Mouse (Mus musculus) limb, embryonic 14.5 days (tissue): ENCODE measurements around the gene Atf6. TPM values are rescaled to one million over a fixed set of nuclear protein-coding genes. Genes with fewer than 3 reads are reported as not detected.
A peak's percentile ranks its signal among the peaks of the same experiment; 100 is the strongest.

Experiments used
- ATAC-seq: fragments of 200-750 bp; cut with Nextera tagmentation; 2 replicates; pipeline ENCODE4 v1.8.0; 2017; ENCODE audit warnings: low read depth, moderate number of reproducible peaks, moderate TSS enrichment; ENCODE audit not compliant: low FRiP score
- DNase-seq: peaks from one replicate; pipeline ENCODE4 v3.0.0-alpha.2; 2015; ENCODE audit warnings: low spot score
- H3K27ac ChIP-seq: fragments of 300-500 bp; sonication (generic); replicated peaks from 2 replicates; pipeline ENCODE4 v1.5.1; 2014; ENCODE audit warnings: low read depth, mild to moderate bottlenecking, low read length, moderate library complexity, mixed read lengths
- H3K27me3 ChIP-seq: fragments of 300-500 bp; sonication (generic); 2 replicates; pipeline ENCODE4 v1.6.1; 2014; ENCODE audit warnings: low read length, mixed read lengths; ENCODE audit not compliant: control insufficient read depth, insufficient read depth
- H3K36me3 ChIP-seq: fragments of 300-500 bp; sonication (generic); 2 replicates; pipeline ENCODE4 v1.6.1; 2014; ENCODE audit warnings: mild to moderate bottlenecking, low read length, moderate library complexity, mixed read lengths; ENCODE audit not compliant: control insufficient read depth, insufficient read depth
- H3K4me1 ChIP-seq: fragments of 300-500 bp; sonication (generic); 2 replicates; pipeline ENCODE4 v1.6.1; 2014; ENCODE audit warnings: antibody characterized with exemption, low read length, mixed read lengths; ENCODE audit not compliant: control insufficient read depth, insufficient read depth
- H3K4me2 ChIP-seq: fragments of 300-500 bp; sonication (generic); replicated peaks from 2 replicates; pipeline ENCODE4 v1.6.1; 2014; ENCODE audit warnings: low read depth, mild to moderate bottlenecking, low read length, moderate library complexity; ENCODE audit not compliant: severe bottlenecking
- H3K4me3 ChIP-seq: fragments of 300-500 bp; sonication (generic); replicated peaks from 2 replicates; pipeline ENCODE4 v1.5.1; 2014; ENCODE audit warnings: low read length
- H3K9ac ChIP-seq: fragments of 300-500 bp; sonication (generic); 2 replicates; pipeline ENCODE4 v1.6.1; 2014; ENCODE audit warnings: mild to moderate bottlenecking, low read depth, low read length, moderate library complexity; ENCODE audit not compliant: severe bottlenecking
- H3K9me3 ChIP-seq: fragments of 300-500 bp; sonication (generic); 2 replicates; pipeline ENCODE4 v1.6.1; 2016; ENCODE audit warnings: low read length; ENCODE audit not compliant: control insufficient read depth
- POLR2A ChIP-seq: fragments of 200-500 bp; IDR thresholded peaks from 2 replicates; pipeline ENCODE4 v1.8.0; 2012; ENCODE audit warnings: inconsistent platforms, mild to moderate bottlenecking, moderate library complexity, borderline replicate concordance; ENCODE audit not compliant: insufficient read depth, insufficient read length; ENCODE audit errors: extremely low read depth
- WGBS: fragments of 180-500 bp; shearing (Covaris S2); extraction: QIAGEN DNeasy Blood & Tissue Kit; methylation state at CpG from one replicate; pipeline ENCODE4 v1.1.7; 2014; 5-methylcytosine and 5-hydroxymethylcytosine counted together
- polyA plus RNA-seq, 2 experiments: library from polyadenylated mRNA; depleted of rRNA in 1 of 2; stranded (reverse) in 1 of 2; unstranded in 1 of 2; fragments of >200 nt; fragmentation: Nextera tagmentation in 1 of 2; extraction: Ambion mirVana in 1 of 2; gene quantifications; 2 replicates each; pipeline versions ENCODE4 v1.2.1 to v1.2.3; 2012 to 2014

The Atf6 gene
- polyA plus RNA-seq, 2 experiments = 8.9 to 9.1 TPM

- Histone ChIP-seq H3K9me3 (no peaks in the 10 kb centered on the region), H3K4me1 (peaks cover 7% of the 10 kb centered on the region; the same call in 1 of the 2 replicates), H3K4me2 (peak overlapping the region; percentile 91), H3K27ac (no peak overlapping the region), H3K9ac (peak overlapping the region; percentile 44; the same call in 1 of the 2 replicates), H3K4me3 (peak overlapping the region; percentile 48), H3K36me3 (no peaks in the 10 kb centered on the region), H3K27me3 (peaks cover 33% of the 10 kb centered on the region)
- DNase-seq (peak; percentile 6), ATAC-seq (peak; percentile 47; the same call in 1 of the 2 replicates)
- 1% methylated on average over 62 of the region's 71 CpGs for WGBS
- TF ChIP-seq POLR2A = no peak
These were observed 40.1 kb upstream of the Atf6 start for GRCm38 (mm10) chr1:170907456-170908191.

- H3K4me1 ChIP-seq = peaks cover 7% of the 10 kb centered on the region; the same call in 1 of the 2 replicates
- TF ChIP-seq POLR2A = no peak
- peak overlapping the region; percentile 91 for H3K4me2 ChIP-seq
- ATAC-seq (no peak), DNase-seq (no peak)
- no peaks in the 10 kb centered on the region for H3K36me3 ChIP-seq
- no peaks in the 10 kb centered on the region for H3K9me3 ChIP-seq
- 0 out of 2 replicates have a peak overlapping the region, but pooled peaks have one; percentile 44 for H3K9ac ChIP-seq
- 23% methylated on average over 11 of the region's 11 CpGs for WGBS
- no peak overlapping the region for H3K27ac ChIP-seq
- peak overlapping the region; percentile 48 for H3K4me3 ChIP-seq
- H3K27me3 ChIP-seq = peaks cover 33% of the 10 kb centered on the region
These were observed 39.5 kb upstream of the Atf6 start for GRCm38 (mm10) chr1:170907111-170907455.

GRCm38 (mm10) chr1:170903485-170903884 is 35.9 kb upstream of the Atf6 start:
- Histone ChIP-seq H3K9me3 (no peaks in the 10 kb centered on the region), H3K36me3 (no peaks in the 10 kb centered on the region), H3K4me1 (peaks cover 5% of the 10 kb centered on the region; the same call in 1 of the 2 replicates), H3K4me3 (no peak overlapping the region), H3K27ac (no peak overlapping the region), H3K9ac (no peak overlapping the region), H3K4me2 (no peak overlapping the region), H3K27me3 (peaks cover 25% of the 10 kb centered on the region)
- DNase-seq = no peak
- no peak for ATAC-seq
- TF ChIP-seq POLR2A = no peak
- WGBS = 71% methylated on average over 5 of the region's 5 CpGs

GRCm38 (mm10) chr1:170901536-170902238 is 34.1 kb upstream of the Atf6 start:
- Histone ChIP-seq H3K4me2 (no peak overlapping the region), H3K9ac (no peak overlapping the region), H3K4me1 (no peaks in the 10 kb centered on the region), H3K9me3 (no peaks in the 10 kb centered on the region), H3K27me3 (peaks cover 8% of the 10 kb centered on the region; the same call in 1 of the 2 replicates), H3K36me3 (no peaks in the 10 kb centered on the region), H3K4me3 (no peak overlapping the region), H3K27ac (no peak overlapping the region)
- 34% methylated on average over 10 of the region's 10 CpGs for WGBS
- no peak for TF ChIP-seq POLR2A
- ATAC-seq = no peak; the same call in 1 of the 2 replicates
- DNase-seq = peak; percentile 89

GRCm38 (mm10) chr1:170900799-170901467 is 33.4 kb upstream of the Atf6 start:
- ATAC-seq (no peak), DNase-seq (peak; percentile 91)
- Histone ChIP-seq H3K4me1 (no peaks in the 10 kb centered on the region), H3K4me2 (no peak overlapping the region), H3K27me3 (0 out of 2 replicates have a peak, but pooled peaks cover under 1% of the 10 kb centered on the region), H3K4me3 (no peak overlapping the region), H3K27ac (no peak overlapping the region), H3K36me3 (no peaks in the 10 kb centered on the region), H3K9me3 (no peaks in the 10 kb centered on the region), H3K9ac (no peak overlapping the region)
- WGBS = 34% methylated on average over 10 of the region's 10 CpGs
- TF ChIP-seq POLR2A = no peak
